Mouse (Mus musculus): ENCODE measurements around the gene BC029722. TPM values are rescaled to one million over a fixed set of nuclear protein-coding genes. Genes with fewer than 3 reads are reported as not detected.

BC029722 gene
- total RNA-seq, 2 experiments from 2014 or later = 53.1 to 56.8 TPM

- Histone ChIP-seq H3K27ac (peak overlapping the region; percentile 71; the same call in 1 of the 2 replicates), H3K4me3 (peak overlapping the region; percentile 66)
- intact Hi-C loops (cut with DNase I) = loop anchor here (5.0 kb wide), 1 partner anchor 37 kb away; no protein-coding TSS in a partner anchor
- DNase-seq (ENCODE audit: extremely low spot score in 1 of 2, low spot score in 2 of 2) = peak; percentile 32 to 50
- TF ChIP-seq CTCF (IDR thresholded peaks at IDR 0.05) = no peak
Measured at GRCm38 (mm10) chr2:155775685-155776263, 43.5 kb downstream of the BC029722 start.

- intact Hi-C loops (cut with DNase I) = loop anchor here (5.0 kb wide), 1 partner anchor 37 kb away; no protein-coding TSS in a partner anchor
- DNase-seq (ENCODE audit: extremely low spot score in 1 of 2, low spot score in 2 of 2) = no peak
- TF ChIP-seq CTCF (IDR thresholded peaks at IDR 0.05) = no peak
- peak within 1 kb of the TSS; percentile 71; the same call in 1 of the 2 replicates for H3K27ac ChIP-seq
- H3K4me3 ChIP-seq = peak within 1 kb of the TSS; percentile 66
Measured at GRCm38 (mm10) chr2:155774927-155775684, 44.1 kb downstream of the BC029722 start, which contains the start of gene Mmp24. Mmp24 (plus strand) TSS chr2:155775342.

- intact Hi-C loops (cut with DNase I) = no loop called here
- TF ChIP-seq CTCF (IDR thresholded peaks at IDR 0.05) = no peak
- no peak overlapping the region; the same call in 1 of the 2 replicates for H3K27ac ChIP-seq
Measured at GRCm38 (mm10) chr2:155774261-155774926, 44.8 kb downstream of the BC029722 start.

GRCm38 (mm10) chr2:155773664-155774063 lies 45.6 kb downstream of the BC029722 start:
- DNase-seq (ENCODE audit: extremely low spot score in 1 of 2, low spot score in 2 of 2) = no peak
- no peak for TF ChIP-seq CTCF (IDR thresholded peaks at IDR 0.05)
- intact Hi-C loops (cut with DNase I) = no loop called here
- Histone ChIP-seq H3K4me3 (no peak overlapping the region), H3K27ac (no peak overlapping the region)

More at GRCm38 (mm10) chr2:155774261-155774926, 44.8 kb downstream of the BC029722 start:
- no peak for DNase-seq (ENCODE audit: extremely low spot score in 1 of 2, low spot score in 2 of 2)
- no peak overlapping the region; the same call in 1 of the 2 replicates for H3K4me3 ChIP-seq

Other genes starting within 250 kb of the BC029722 start
- gene Gss, start 226.6 kb downstream of the BC029722 start, total RNA-seq (2021) = 10 to 100 TPM; 14.8 to 14.9 TPM
- gene Myh7b, start 208.2 kb downstream of the BC029722 start, total RNA-seq (2021) = 10 to 100 TPM in 1 of 2 experiments, 1 to 10 TPM in 1; 7.1 to 10.9 TPM
- 100 to 1,000 TPM; 147 to 153 TPM for gene Trpc4ap, start 127.0 kb downstream of the BC029722 start, total RNA-seq (2021)
- 10 to 100 TPM; 18.7 to 19.2 TPM for gene Edem2, start 90.0 kb downstream of the BC029722 start, total RNA-seq (2021)
- not detected for gene Gm17581, start 83.6 kb downstream of the BC029722 start, total RNA-seq (2021)
- gene Procr, start 68.3 kb downstream of the BC029722 start, total RNA-seq (2021) = 1 to 10 TPM; 1.2 to 1.4 TPM
- 10 to 100 TPM; 35.6 to 37.8 TPM for gene Mmp24, start 44.1 kb downstream of the BC029722 start, total RNA-seq (2021)
- 10 to 100 TPM; 67.0 to 71.0 TPM for gene Eif6, start 7.5 kb upstream of the BC029722 start, total RNA-seq (2021)
- gene Fam83c, start 15.4 kb upstream of the BC029722 start, total RNA-seq (2021) = not detected
- 10 to 100 TPM; 70.4 to 75.7 TPM for gene Uqcc1, start 110.9 kb upstream of the BC029722 start, total RNA-seq (2021)
- gene Gm15557, start 121.3 kb upstream of the BC029722 start, total RNA-seq (2021) = not detected
- under 1 TPM in 1 of 2 experiments, not detected in 1; 0.25 TPM for gene Gdf5, start 125.9 kb upstream of the BC029722 start, total RNA-seq (2021)
- 10 to 100 TPM; 19.5 to 19.9 TPM for gene Cep250, start 137.0 kb upstream of the BC029722 start, total RNA-seq (2021)
- 1 to 10 TPM; 1.4 to 2.0 TPM for gene 6430550D23Rik, start 188.6 kb upstream of the BC029722 start, total RNA-seq (2021)
- gene Ergic3, start 188.6 kb upstream of the BC029722 start, total RNA-seq (2021) = 100 to 1,000 TPM; 187 to 188 TPM
- not detected for gene Fer1l4, start 233.5 kb upstream of the BC029722 start, total RNA-seq (2021)
- 1 to 10 TPM; 3.8 to 4.1 TPM for gene Spag4, start 245.7 kb upstream of the BC029722 start, total RNA-seq (2021)